Mouse (Mus musculus) cerebellum, adult 2 months (tissue): Measurements from ENCODE around the gene Fance.

Source experiments
- CTCF ChIP-seq: fragments of 200-500 bp; IDR thresholded peaks from 2 replicates; pipeline ENCODE4 v1.5.1; 2011; ENCODE audit warnings: low read depth, mild to moderate bottlenecking, control low read depth, low read length, moderate library complexity, borderline replicate concordance; ENCODE audit not compliant: insufficient read depth
- POLR2A ChIP-seq: fragments of 200-500 bp; IDR thresholded peaks from 2 replicates; pipeline ENCODE4 v1.6.1; 2011; ENCODE audit warnings: low read length, control low read depth, borderline replicate concordance; ENCODE audit not compliant: insufficient read depth

- TF ChIP-seq POLR2A (no peak), CTCF (no peak)
Measured at GRCm38 (mm10) chr17:28267251-28267650, 46.1 kb upstream of the Fance start.
